Mouse (Mus musculus) hindbrain, postnatal 0 days (tissue): ENCODE measurements around the gene Krtap19-1. TPM values are rescaled to one million over a fixed set of nuclear protein-coding genes. Genes with fewer than 3 reads are reported as not detected.

Experiments used
- ATAC-seq: fragments of 200-750 bp; cut with Nextera tagmentation; 2 replicates; pipeline ENCODE4 v1.8.0; 2017; ENCODE audit warnings: mild to moderate bottlenecking, moderate TSS enrichment, moderate library complexity
- DNase-seq: peaks from one replicate; pipeline ENCODE4 v3.0.0-alpha.2; 2015; ENCODE audit warnings: low spot score
- H3K27ac ChIP-seq: fragments of 300-500 bp; sonication (generic); 2 replicates; pipeline ENCODE4 v1.5.1; 2014; ENCODE audit warnings: mild to moderate bottlenecking
- H3K27me3 ChIP-seq: fragments of 300-500 bp; sonication (generic); 2 replicates; pipeline ENCODE4 v1.6.1; 2014; ENCODE audit warnings: low read length, mixed read lengths; ENCODE audit not compliant: insufficient read depth
- H3K36me3 ChIP-seq: fragments of 300-500 bp; sonication (generic); 2 replicates; pipeline ENCODE4 v1.6.1; 2014; ENCODE audit warnings: low read length, mixed read lengths; ENCODE audit not compliant: insufficient read depth
- H3K4me1 ChIP-seq: fragments of 300-500 bp; sonication (generic); 2 replicates; pipeline ENCODE4 v1.6.1; 2014; ENCODE audit warnings: antibody characterized with exemption, low read length, mixed read lengths; ENCODE audit not compliant: insufficient read depth
- H3K4me2 ChIP-seq: fragments of 300-500 bp; sonication (generic); 2 replicates; pipeline ENCODE4 v1.6.1; 2014; ENCODE audit warnings: low read depth, mild to moderate bottlenecking, low read length, moderate library complexity, mixed read lengths
- H3K4me3 ChIP-seq: fragments of 300-500 bp; sonication (generic); 2 replicates; pipeline ENCODE4 v1.5.1; 2014; ENCODE audit warnings: low read length
- H3K9ac ChIP-seq: fragments of 300-500 bp; sonication (generic); replicated peaks from 2 replicates; pipeline ENCODE4 v1.6.1; 2014; ENCODE audit warnings: mild to moderate bottlenecking, low read length, moderate library complexity, mixed read lengths
- H3K9me3 ChIP-seq: fragments of 300-500 bp; sonication (generic); 2 replicates; pipeline ENCODE4 v1.6.1; 2016; ENCODE audit warnings: low read length, mixed read lengths
- CTCF ChIP-seq: IDR thresholded peaks from 2 replicates; pipeline ENCODE4 v1.5.1; 2016; ENCODE audit warnings: antibody characterized with exemption, control low read depth, low read depth
- WGBS: fragments of 180-500 bp; shearing (Covaris S2); extraction: QIAGEN DNeasy Blood & Tissue Kit; methylation state at CpG from one replicate; pipeline ENCODE4 v1.1.7; 2014; 5-methylcytosine and 5-hydroxymethylcytosine counted together
- polyA plus RNA-seq: library from polyadenylated mRNA; unstranded; fragments of >200 nt; fragmentation: Nextera tagmentation; extraction: Ambion mirVana; gene quantifications from 2 replicates; pipeline ENCODE4 v1.2.1, GENCODE M21; 2015
- total RNA-seq: library from RNA; depleted of rRNA; stranded (reverse); fragments of >200 nt; gene quantifications from 2 replicates; pipeline ENCODE4 v1.2.3, GENCODE M21; 2014; rRNA removed

The Krtap19-1 gene
- total RNA-seq (not detected in 2 replicates), polyA plus RNA-seq (not detected in 2 replicates)

DNA sequence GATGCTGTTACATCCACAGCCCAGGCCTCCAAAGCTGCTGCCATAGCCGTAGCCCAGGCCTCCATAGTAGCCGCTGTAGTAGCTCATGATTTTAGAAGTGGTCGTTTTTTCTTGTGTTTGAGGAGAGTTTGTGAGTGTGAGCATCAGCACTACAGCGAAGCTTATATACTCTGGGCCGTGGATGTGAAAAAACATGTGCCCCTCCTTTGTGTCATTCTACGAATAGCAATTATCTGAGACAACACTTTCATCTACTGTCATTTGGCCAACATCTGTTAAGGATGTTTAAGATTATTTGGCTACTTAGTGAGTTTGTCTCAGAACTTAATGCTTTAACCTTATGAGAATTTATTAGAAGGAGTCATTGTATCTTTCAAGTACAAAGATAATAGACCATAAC is at the start of gene Krtap19-1:
TSS of gene Krtap19-1 (minus strand) at position 101 of the 400 bp plus-strand sequence.
- WGBS: 89% methylated on average over 6 of the region's 6 CpGs
- Histone ChIP-seq H3K27me3 (no peaks in the 10 kb centered on the region), H3K36me3 (no peaks in the 10 kb centered on the region), H3K27ac (no peak within 1 kb of the TSS), H3K9me3 (no peaks in the 10 kb centered on the region), H3K4me1 (no peaks in the 10 kb centered on the region), H3K4me3 (no peak within 1 kb of the TSS), H3K4me2 (no peak within 1 kb of the TSS), H3K9ac (no peak within 1 kb of the TSS)
- no peak for ATAC-seq
- TF ChIP-seq CTCF: no peak
- DNase-seq: no peak

GRCm38 (mm10) chr16:88896357-88896756 is 27.1 kb upstream of the Krtap19-1 start, which contains the start of gene Krtap19-5:
Gene Krtap19-5 (minus strand): TSS chr16:88896457.
- no peak for TF ChIP-seq CTCF

DNA sequence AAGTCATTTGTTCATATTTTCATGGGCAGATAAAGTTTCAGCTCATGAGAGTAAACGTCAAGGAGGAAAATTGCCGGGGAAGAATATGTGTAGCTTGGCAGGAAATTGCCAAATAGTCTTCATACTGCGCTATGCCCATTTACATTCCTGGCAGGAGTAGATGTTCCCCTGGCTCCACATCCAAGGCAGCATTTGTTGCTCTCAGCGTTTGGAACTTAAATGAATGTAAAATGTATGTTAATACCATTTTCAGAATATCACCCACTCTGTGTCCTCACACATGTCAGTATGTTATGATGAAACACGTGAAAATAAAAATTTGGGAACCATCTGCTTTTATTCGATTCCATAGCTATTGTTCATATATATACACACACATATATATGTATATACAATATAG is 17.7 kb upstream of the Krtap19-1 start:
- Histone ChIP-seq H3K36me3 (no peaks in the 10 kb centered on the region), H3K4me2 (no peak overlapping the region), H3K4me1 (no peaks in the 10 kb centered on the region), H3K9ac (no peak overlapping the region), H3K4me3 (no peak overlapping the region), H3K9me3 (no peaks in the 10 kb centered on the region), H3K27me3 (no peaks in the 10 kb centered on the region), H3K27ac (no peak overlapping the region)
- WGBS: 78% methylated on average over 6 of the region's 6 CpGs
- DNase-seq: no peak
- TF ChIP-seq CTCF: no peak
- ATAC-seq: no peak

More at GRCm38 (mm10) chr16:88896357-88896756, 27.1 kb upstream of the Krtap19-1 start, which contains the start of gene Krtap19-5:
- no peaks in the 10 kb centered on the region for H3K4me1 ChIP-seq
- ATAC-seq (no peak), DNase-seq (no peak)
- no peaks in the 10 kb centered on the region for H3K9me3 ChIP-seq
- H3K9ac ChIP-seq: no peak within 1 kb of the TSS
- no peaks in the 10 kb centered on the region for H3K36me3 ChIP-seq
- H3K27me3 ChIP-seq: no peaks in the 10 kb centered on the region
- WGBS: 95% methylated on average over 6 of the region's 6 CpGs
- no peak within 1 kb of the TSS for H3K4me3 ChIP-seq
- H3K4me2 ChIP-seq: no peak within 1 kb of the TSS
- no peak within 1 kb of the TSS for H3K27ac ChIP-seq

- ATAC-seq (no peak), DNase-seq (no peak)
- Histone ChIP-seq H3K27me3 (no peaks in the 10 kb centered on the region), H3K9me3 (no peaks in the 10 kb centered on the region), H3K27ac (no peak within 1 kb of the TSS), H3K4me3 (no peak within 1 kb of the TSS), H3K4me2 (no peak within 1 kb of the TSS), H3K36me3 (no peaks in the 10 kb centered on the region), H3K9ac (no peak within 1 kb of the TSS), H3K4me1 (no peaks in the 10 kb centered on the region)
- 91% methylated on average over 5 of the region's 5 CpGs for WGBS
- TF ChIP-seq CTCF: no peak
Measured at GRCm38 (mm10) chr16:88884989-88885388, 15.8 kb upstream of the Krtap19-1 start, which contains the start of gene Krtap19-4. Gene Krtap19-4 (minus strand): TSS chr16:88885089.

DNA sequence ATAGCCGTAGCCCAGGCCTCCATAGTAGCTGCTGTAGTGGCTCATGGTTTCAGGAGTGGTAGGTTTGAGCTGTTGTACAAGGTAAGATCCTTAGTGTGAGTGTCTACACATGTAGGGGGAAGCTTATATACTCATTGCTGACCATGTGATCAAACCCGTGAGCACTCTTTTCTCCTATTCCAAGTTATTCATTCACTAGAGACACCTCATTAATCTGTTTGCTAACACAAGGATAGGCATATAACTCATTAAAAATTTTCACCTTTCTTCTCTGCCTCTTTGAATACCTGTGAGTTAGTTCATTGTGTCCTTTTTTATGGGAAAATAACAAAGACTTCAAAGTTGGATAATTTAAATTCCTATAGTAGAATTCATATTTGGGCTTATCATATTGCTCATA is 8.7 kb upstream of the Krtap19-1 start, which contains the start of gene Krtap19-3:
TSS of gene Krtap19-3 (minus strand) at position 101 of the 400 bp plus-strand sequence.
- no peaks in the 10 kb centered on the region for H3K36me3 ChIP-seq
- no peak within 1 kb of the TSS for H3K4me2 ChIP-seq
- H3K9ac ChIP-seq: no peak within 1 kb of the TSS
- TF ChIP-seq CTCF: no peak
- H3K27ac ChIP-seq: no peak within 1 kb of the TSS
- 83% methylated on average over 2 of the region's 2 CpGs for WGBS
- ATAC-seq (no peak), DNase-seq (no peak)
- no peaks in the 10 kb centered on the region for H3K9me3 ChIP-seq
- H3K4me1 ChIP-seq: no peaks in the 10 kb centered on the region
- H3K27me3 ChIP-seq: no peaks in the 10 kb centered on the region
- H3K4me3 ChIP-seq: no peak within 1 kb of the TSS

DNA sequence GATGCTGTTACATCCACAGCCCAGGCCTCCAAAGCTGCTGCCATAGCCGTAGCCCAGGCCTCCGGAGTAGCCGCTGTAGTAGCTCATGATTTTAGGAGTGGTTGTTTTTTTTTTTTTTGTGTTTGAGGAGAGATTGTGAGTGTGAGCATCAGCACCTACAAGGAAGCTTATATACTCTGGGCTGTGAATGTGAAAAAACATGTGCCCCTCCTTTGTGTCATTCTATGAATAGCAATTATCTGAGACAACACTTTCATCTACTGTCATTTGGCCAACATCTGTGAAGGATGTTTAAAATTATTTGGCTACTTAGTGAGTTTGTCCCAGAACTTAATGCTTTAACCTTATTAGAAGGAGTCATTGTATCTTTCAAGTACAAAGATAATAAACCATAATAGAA is 5.0 kb upstream of the Krtap19-1 start, which contains the start of gene Krtap19-2:
TSS of gene Krtap19-2 (minus strand) at position 101 of the 400 bp plus-strand sequence.
- H3K27me3 ChIP-seq: no peaks in the 10 kb centered on the region
- no peak for ATAC-seq
- no peak within 1 kb of the TSS for H3K4me2 ChIP-seq
- no peak for TF ChIP-seq CTCF
- H3K4me1 ChIP-seq: no peaks in the 10 kb centered on the region
- H3K4me3 ChIP-seq: no peak within 1 kb of the TSS
- DNase-seq: no peak
- 92% methylated on average over 3 of the region's 3 CpGs for WGBS
- no peak within 1 kb of the TSS for H3K9ac ChIP-seq
- H3K36me3 ChIP-seq: no peaks in the 10 kb centered on the region
- H3K27ac ChIP-seq: no peak within 1 kb of the TSS
- no peaks in the 10 kb centered on the region for H3K9me3 ChIP-seq

DNA sequence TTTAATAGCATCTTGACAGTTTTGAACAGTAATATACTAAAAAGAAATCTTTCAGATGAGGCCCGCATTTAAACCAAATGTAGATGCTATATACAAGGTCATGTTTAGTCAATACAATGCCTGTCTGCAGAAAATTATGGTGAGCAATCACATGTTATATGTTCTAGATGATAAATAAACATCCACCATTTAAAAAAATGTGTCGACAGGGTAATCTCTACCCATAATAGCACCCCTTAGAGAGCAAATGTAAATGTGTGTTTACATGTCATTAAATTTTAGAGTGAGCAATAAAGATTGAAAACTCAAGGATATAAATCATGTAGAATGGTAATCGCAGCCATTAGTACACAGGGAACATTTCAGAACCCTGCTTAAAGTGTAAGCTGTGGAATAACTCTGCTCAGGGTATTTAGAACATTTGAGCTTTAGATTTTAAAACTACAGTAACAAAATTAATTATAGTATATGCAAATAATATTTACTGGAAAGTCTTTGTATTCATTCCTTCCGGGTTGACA is 4.3 kb downstream of the Krtap19-1 start:
- Histone ChIP-seq H3K4me3 (no peak overlapping the region), H3K27me3 (no peaks in the 10 kb centered on the region), H3K4me1 (no peaks in the 10 kb centered on the region), H3K9ac (no peak overlapping the region), H3K9me3 (no peaks in the 10 kb centered on the region), H3K4me2 (no peak overlapping the region), H3K27ac (no peak overlapping the region), H3K36me3 (no peaks in the 10 kb centered on the region)
- ATAC-seq (no peak), DNase-seq (no peak)
- TF ChIP-seq CTCF: no peak
- 88% methylated on average over 4 of the region's 4 CpGs for WGBS
